Mouse (Mus musculus): ENCODE data around the gene Dnajc16. TPM values are rescaled to one million over a fixed set of nuclear protein-coding genes. Genes with fewer than 3 reads are reported as not detected.

The Dnajc16 gene
- 10 to 100 TPM; 10.1 to 12.0 TPM for total RNA-seq (2021)
- long read RNA-seq, experiment 1, full-length matches to known transcripts, result 1 of 5 reads
- long read RNA-seq, experiment 1, partial matches to known transcripts, result 0 of 5 reads
- long read RNA-seq, experiment 1, other reads (novel, unspliced or antisense), result 4 of 5 reads
- long read RNA-seq, experiment 2, full-length matches to known transcripts, result 1 of 11 reads
- long read RNA-seq, experiment 2, partial matches to known transcripts, result 1 of 11 reads
- long read RNA-seq, experiment 2, other reads (novel, unspliced or antisense), result 9 of 11 reads

GRCm38 (mm10) chr4:141790524-141790990 lies at the start of gene Dnajc16:
TSS of gene Dnajc16 (minus strand) at chr4:141790931.
- peak; percentile 97 for DNase-seq

- no peak for DNase-seq
These were observed 43.9 kb upstream of the Dnajc16 start for GRCm38 (mm10) chr4:141834536-141835095.

- no peak for DNase-seq
These were observed 43.2 kb upstream of the Dnajc16 start for GRCm38 (mm10) chr4:141833911-141834310.

- DNase-seq, result no peak
These were observed 40.6 kb upstream of the Dnajc16 start for GRCm38 (mm10) chr4:141831361-141831760.

GRCm38 (mm10) chr4:141830381-141830780 lies 39.6 kb upstream of the Dnajc16 start:
- no peak for DNase-seq

- no peak for DNase-seq
These were observed 37.4 kb upstream of the Dnajc16 start for GRCm38 (mm10) chr4:141828177-141828576.

- no peak for DNase-seq
These were observed 36.7 kb upstream of the Dnajc16 start for GRCm38 (mm10) chr4:141827401-141827800.

- DNase-seq, result no peak
These were observed 35.3 kb upstream of the Dnajc16 start, which contains the start of gene Cela2a for GRCm38 (mm10) chr4:141826060-141826459. TSS of gene Cela2a (minus strand) at chr4:141826160.

- no peak for DNase-seq
These were observed 32.2 kb upstream of the Dnajc16 start for GRCm38 (mm10) chr4:141822979-141823378.

- no peak for DNase-seq
These were observed 31.4 kb upstream of the Dnajc16 start for GRCm38 (mm10) chr4:141822089-141822488.

GRCm38 (mm10) chr4:141821178-141821577 lies 30.4 kb upstream of the Dnajc16 start:
- DNase-seq, result no peak

GRCm38 (mm10) chr4:141819316-141819715 lies 28.6 kb upstream of the Dnajc16 start:
- no peak for DNase-seq

- no peak for DNase-seq
These were observed 28.1 kb upstream of the Dnajc16 start for GRCm38 (mm10) chr4:141818861-141819260.

- no peak for DNase-seq
These were observed 27.0 kb upstream of the Dnajc16 start for GRCm38 (mm10) chr4:141817706-141818105.

- DNase-seq, result no peak
These were observed 26.3 kb upstream of the Dnajc16 start for GRCm38 (mm10) chr4:141816776-141817655.

GRCm38 (mm10) chr4:141816267-141816666 lies 25.5 kb upstream of the Dnajc16 start:
- no peak for DNase-seq

- DNase-seq, result no peak
These were observed 20.6 kb upstream of the Dnajc16 start for GRCm38 (mm10) chr4:141811375-141811774.

- no peak for DNase-seq
These were observed 20.2 kb upstream of the Dnajc16 start for GRCm38 (mm10) chr4:141810975-141811374.

- no peak for DNase-seq
These were observed 19.2 kb upstream of the Dnajc16 start for GRCm38 (mm10) chr4:141809850-141810464.

GRCm38 (mm10) chr4:141805886-141806285 lies 15.2 kb upstream of the Dnajc16 start:
- DNase-seq, result no peak

- no peak for DNase-seq
These were observed 13.4 kb upstream of the Dnajc16 start for GRCm38 (mm10) chr4:141804105-141804504.

- DNase-seq, result no peak
These were observed 6.8 kb upstream of the Dnajc16 start for GRCm38 (mm10) chr4:141797545-141797944.

All from gastrocnemius, postnatal 25 days (tissue).